Mouse (Mus musculus): ENCODE results near the gene Chn2.

The Chn2 gene

DNA sequence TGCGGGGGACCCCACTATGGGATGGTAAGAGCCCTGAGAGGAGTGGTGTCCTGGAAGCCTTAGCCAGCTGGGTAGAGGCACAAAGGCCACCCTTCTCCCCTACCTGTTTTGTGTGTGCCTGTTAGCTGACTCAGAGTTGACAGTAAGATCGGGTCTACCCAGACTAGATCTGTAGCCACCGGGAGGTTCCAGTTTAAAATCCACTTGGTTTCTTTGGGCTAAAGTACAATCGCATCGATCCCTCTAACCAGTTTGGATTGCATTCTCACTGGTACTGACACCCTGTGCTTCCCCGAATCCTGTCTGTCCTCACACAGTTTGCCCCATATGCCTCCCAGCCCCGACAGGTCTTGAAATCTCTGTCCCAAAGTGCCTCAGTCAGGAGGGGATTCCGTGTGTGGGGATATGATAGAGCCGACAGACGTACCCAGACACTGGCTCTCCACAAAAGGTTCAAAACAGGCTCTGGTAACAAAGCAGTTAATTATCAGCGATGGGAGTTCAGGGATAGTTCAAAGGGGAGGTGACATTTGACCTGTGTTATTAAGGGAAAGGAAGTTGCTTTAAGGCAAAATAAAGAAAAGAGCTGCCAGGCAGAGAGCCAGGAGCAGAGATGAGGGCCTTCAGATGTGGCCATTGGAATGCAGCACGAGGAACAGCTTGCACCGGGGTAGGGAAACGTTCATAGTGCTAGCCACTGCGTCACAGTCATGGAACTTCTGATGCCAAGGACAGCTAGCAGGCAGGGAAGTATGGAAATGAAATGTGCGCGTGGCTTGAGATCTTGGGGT lies 212.2 kb downstream of the Chn2 start:
- DNase-seq = no peak

- DNase-seq = peak; percentile 36
These were observed 213.9 kb downstream of the Chn2 start for GRCm38 (mm10) chr6:54253206-54253605.

DNA sequence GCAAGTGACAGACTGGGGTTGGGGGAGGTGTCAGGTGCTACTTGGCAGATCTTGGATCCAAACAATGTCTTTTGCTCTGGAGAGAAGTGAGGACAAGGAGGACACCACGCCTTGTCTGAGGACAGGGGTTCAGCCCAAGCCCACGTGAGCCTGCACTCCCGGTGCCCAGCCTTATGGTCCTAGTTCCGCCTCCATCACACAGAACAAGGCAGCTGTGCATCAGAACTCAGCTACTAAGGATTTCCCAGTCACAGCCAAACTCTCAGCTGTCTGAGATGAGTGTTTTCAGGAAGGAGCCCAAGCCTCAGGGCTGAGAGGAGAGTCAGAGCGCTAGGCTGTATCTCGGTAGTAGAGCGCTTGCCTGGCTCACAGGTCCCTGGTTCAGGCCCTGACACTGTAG lies 214.5 kb downstream of the Chn2 start:
- DNase-seq = no peak

- no peak for DNase-seq
These were observed 215.4 kb downstream of the Chn2 start for GRCm38 (mm10) chr6:54254759-54255158.

- no peak for DNase-seq
These were observed 216.0 kb downstream of the Chn2 start for GRCm38 (mm10) chr6:54255321-54255720.

- DNase-seq = no peak
These were observed 217.0 kb downstream of the Chn2 start for GRCm38 (mm10) chr6:54256397-54256796.

- DNase-seq = no peak
These were observed 218.2 kb downstream of the Chn2 start for GRCm38 (mm10) chr6:54257552-54257951.

- DNase-seq = no peak
These were observed 219.1 kb downstream of the Chn2 start for GRCm38 (mm10) chr6:54258462-54258861.

DNA sequence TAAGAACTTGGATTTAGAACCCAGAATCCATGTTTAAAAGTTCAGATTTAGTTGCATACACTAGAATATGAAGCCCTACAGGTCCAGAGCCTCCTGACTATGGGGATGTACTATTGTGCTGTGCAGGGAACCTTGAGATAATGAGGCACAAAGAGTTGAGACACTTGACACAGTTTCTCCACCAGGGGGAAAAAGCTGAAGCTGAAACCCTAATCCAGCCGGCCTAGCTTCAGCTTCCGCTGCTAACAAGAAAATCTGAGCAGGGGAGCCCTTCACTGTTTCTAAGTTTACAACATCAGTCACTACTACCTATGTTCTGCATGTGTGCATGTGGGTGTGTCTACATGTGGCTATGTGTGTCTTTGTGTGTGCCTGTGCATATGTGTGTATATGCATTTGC lies 223.4 kb downstream of the Chn2 start:
- DNase-seq = no peak

DNA sequence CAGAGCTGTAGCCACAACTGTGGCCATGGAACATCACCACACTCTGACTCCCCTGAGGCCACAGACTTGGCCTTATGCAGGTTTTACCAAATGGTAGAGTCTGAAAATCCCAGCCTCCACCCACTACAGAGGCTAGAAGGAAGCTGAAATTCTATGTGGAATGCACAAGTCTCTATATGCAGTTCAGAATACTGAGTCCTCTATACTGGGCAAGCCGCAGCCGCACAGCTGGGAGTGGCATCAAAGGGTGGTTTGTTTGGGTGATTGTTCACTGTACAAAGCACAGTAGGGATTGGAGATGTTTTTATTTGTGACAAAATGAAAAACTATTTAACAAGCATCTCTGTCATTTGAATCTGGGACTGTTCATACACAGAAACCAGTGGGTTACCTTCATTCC lies 224.5 kb downstream of the Chn2 start:
- DNase-seq = no peak

DNA sequence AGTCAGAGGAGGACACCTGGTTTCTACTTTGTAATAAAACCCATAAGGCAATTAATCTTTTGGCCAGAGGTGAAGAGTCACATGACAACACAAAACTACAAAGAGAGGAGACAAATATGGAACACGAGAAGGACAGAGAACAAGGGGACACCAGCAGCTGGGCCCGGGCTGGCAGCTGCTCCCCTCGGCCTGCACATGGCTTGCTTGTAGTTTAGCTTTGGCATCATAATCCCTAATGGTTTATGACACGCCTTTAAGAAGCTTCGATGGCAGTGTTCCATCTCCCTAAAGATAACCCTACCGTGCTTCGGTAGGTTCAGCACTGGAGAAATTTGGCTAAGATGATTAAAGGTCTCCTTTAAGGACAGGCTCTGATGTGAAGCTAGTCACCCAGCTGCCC lies 225.2 kb downstream of the Chn2 start:
- no peak for DNase-seq

DNA sequence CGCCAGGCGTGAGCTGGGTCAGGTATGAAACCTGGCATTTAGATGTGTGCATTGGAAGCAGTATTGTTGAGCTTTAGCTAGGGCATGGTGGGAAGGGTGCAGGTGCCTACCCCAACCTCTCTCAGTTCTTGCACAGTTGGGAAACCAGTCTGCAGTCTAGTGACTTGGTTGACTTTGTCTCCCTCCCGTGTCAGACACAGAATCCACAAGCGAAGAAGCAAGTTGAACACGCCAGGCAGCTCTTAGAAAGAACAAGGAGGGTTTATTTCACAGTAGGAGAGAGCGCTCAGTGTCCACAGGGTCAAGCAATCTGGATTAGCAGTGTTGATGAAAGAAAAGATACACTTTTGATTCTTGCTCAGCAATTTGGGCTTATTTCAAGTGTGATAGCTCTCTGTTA lies 226.0 kb downstream of the Chn2 start:
- DNase-seq = no peak

GRCm38 (mm10) chr6:54272556-54273378 lies 233.4 kb downstream of the Chn2 start:
- no peak for DNase-seq

DNA sequence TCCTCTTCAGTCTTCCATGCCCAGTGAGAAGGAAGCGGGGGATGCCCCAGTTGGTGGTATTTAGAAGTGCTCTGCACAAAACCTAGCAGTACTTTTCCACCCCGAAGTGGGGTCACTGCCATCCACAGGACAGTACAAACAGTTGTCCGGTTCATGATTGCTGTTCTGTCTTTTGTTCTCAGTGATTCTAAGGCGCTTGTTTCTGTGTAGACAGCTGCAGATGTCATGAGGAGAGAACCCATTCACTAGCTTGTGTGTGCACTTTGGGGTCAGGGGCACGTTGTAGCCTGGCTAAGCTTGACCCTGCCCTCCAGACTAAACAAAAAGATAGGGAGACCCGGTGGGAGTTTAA lies 234.0 kb downstream of the Chn2 start:
- no peak for DNase-seq

GRCm38 (mm10) chr6:54277234-54277633 lies 237.9 kb downstream of the Chn2 start:
- no peak for DNase-seq

- DNase-seq = no peak
These were observed 238.5 kb downstream of the Chn2 start for GRCm38 (mm10) chr6:54277828-54278227.

DNA sequence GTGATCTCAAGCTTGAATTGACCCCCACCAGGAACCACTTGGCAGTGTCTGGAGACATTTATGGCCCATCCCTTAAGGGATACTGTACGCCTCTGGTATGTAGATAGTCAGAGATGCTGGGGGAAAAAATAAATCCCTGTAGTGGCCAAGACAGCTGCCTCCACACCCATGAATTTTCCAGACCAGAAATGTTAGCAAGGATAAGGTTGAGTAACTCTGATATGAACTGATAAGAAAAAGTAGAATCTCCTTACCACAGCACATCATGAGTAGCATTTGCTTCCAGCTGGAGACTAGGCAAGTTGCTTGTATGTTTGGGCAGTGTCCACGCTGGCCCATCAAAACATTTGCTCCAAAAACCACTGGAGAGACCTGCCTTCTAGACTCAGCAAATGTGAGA lies 239.3 kb downstream of the Chn2 start:
- DNase-seq = no peak

DNA sequence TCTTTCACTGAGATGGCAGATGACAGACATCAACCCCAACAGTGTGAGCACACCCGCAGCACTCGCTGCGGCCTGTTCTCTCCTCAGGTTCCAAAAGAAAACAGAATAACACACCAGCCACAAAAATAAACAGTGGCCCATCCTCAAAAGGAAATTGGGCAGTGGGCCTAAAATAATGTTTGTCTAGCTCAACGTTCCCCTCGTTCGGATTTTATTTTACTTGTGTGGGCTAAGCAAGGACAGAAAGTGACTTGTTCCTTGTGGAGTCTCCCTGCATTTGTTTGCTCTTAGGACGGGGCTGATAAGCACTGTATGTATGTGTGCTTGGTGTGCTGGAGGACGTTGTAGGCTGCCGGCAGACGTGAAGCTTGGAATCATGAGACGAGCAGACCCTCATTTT lies 240.0 kb downstream of the Chn2 start:
- DNase-seq = no peak

GRCm38 (mm10) chr6:54280248-54280647 lies 240.9 kb downstream of the Chn2 start:
- DNase-seq = no peak

DNA sequence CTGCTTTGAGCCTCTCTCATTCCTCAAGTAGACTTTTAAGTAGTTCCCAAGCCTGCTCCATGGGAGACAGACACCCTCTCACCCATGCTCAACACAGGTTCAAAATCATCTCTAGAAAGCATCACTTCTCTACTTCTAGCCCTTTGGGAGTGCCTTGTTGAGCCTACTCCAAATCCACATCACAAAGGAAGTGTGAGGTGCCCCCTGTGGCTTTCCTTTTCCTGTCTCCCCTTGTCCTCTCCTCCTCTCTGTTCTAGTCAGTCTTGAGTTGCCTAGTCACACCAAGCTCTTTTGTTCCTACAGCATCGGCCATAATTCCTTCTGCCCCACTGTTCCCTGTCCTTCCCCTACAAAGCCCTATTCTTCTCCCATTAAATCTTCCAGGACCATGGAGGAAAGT lies 243.9 kb downstream of the Chn2 start:
- no peak for DNase-seq

- DNase-seq = no peak
These were observed 244.9 kb downstream of the Chn2 start for GRCm38 (mm10) chr6:54284167-54284711.

DNA sequence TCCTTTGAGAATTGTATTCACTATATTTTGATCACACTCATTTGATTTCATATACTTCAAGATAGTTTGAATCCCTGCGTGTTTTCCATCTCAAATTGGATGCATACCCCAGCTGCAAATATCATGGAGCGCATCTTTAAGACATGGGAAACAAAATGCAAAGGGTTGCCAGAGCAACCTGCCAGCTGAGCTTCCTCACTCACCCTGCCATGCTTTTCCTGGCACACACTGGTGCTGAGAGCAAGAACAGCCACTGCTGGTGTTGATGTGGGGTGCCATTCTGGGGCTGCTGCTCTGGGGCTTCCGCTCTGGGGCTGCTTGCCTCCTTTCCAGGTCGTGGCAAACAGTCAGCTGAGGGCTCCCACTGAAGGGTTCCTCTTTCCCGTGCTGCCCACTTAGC lies 247.5 kb downstream of the Chn2 start:
- no peak for DNase-seq

- DNase-seq = no peak
These were observed 250.6 kb downstream of the Chn2 start for GRCm38 (mm10) chr6:54289774-54290500.

Measured in thymus, postnatal 14 days (tissue).